Mouse (Mus musculus): ENCODE measurements around the gene Phb2. TPM values are rescaled to one million over a fixed set of nuclear protein-coding genes. Genes with fewer than 3 reads are reported as not detected.
A peak's percentile ranks its signal among the peaks of the same experiment; 100 is the strongest.

The Phb2 gene
- polyA plus RNA-seq, 1 experiment from 2014 or later = 270 TPM

GRCm38 (mm10) chr6:124732476-124733370 is 20.6 kb downstream of the Phb2 start:
- no peaks in the 10 kb centered on the region for H3K27me3 ChIP-seq
- no peak overlapping the region for H3K4me3 ChIP-seq
- no peaks in the 10 kb centered on the region for H3K9me3 ChIP-seq
- no peak for ATAC-seq (ENCODE audit: low FRiP score, low read depth)
- H3K4me1 ChIP-seq (replicated peaks) = no peaks in the 10 kb centered on the region
- no peak overlapping the region for H3K4me2 ChIP-seq
- no peak overlapping the region for H3K27ac ChIP-seq (replicated peaks)
- no peaks in the 10 kb centered on the region for H3K36me3 ChIP-seq
- WGBS = 52% methylated on average over 19 of the region's 19 CpGs
- H3K9ac ChIP-seq = no peak overlapping the region

- ATAC-seq (ENCODE audit: low FRiP score, low read depth) = no peak
- WGBS = 90% methylated on average over 3 of the region's 3 CpGs
- no peak overlapping the region for H3K4me2 ChIP-seq
- H3K27me3 ChIP-seq = no peaks in the 10 kb centered on the region
- no peak overlapping the region for H3K27ac ChIP-seq (replicated peaks)
- no peak overlapping the region for H3K9ac ChIP-seq
- H3K4me3 ChIP-seq = no peak overlapping the region
- peaks cover 10% of the 10 kb centered on the region for H3K4me1 ChIP-seq (replicated peaks)
- no peaks in the 10 kb centered on the region for H3K36me3 ChIP-seq
- H3K9me3 ChIP-seq = no peaks in the 10 kb centered on the region
Observed at GRCm38 (mm10) chr6:124734417-124734816, 22.3 kb downstream of the Phb2 start.

- H3K9ac ChIP-seq = no peak overlapping the region
- 92% methylated on average over 11 of the region's 11 CpGs for WGBS
- peaks cover 24% of the 10 kb centered on the region for H3K4me1 ChIP-seq (replicated peaks)
- ATAC-seq (ENCODE audit: low FRiP score, low read depth) = no peak
- no peaks in the 10 kb centered on the region for H3K36me3 ChIP-seq
- H3K9me3 ChIP-seq = no peaks in the 10 kb centered on the region
- H3K27ac ChIP-seq (replicated peaks) = no peak overlapping the region
- H3K27me3 ChIP-seq = no peaks in the 10 kb centered on the region
- no peak overlapping the region for H3K4me2 ChIP-seq
- no peak overlapping the region for H3K4me3 ChIP-seq
Observed at GRCm38 (mm10) chr6:124737040-124737439, 24.9 kb downstream of the Phb2 start.

- H3K36me3 ChIP-seq = peaks cover 13% of the 10 kb centered on the region
- WGBS = 42% methylated on average over 15 of the region's 15 CpGs
- H3K4me2 ChIP-seq = peak within 1 kb of the TSS; percentile 87
- 0 out of 2 replicates have a peak within 1 kb of the TSS, but pooled peaks have one; percentile 8 for H3K9ac ChIP-seq
- peaks cover 28% of the 10 kb centered on the region for H3K4me1 ChIP-seq (replicated peaks)
- ATAC-seq (ENCODE audit: low FRiP score, low read depth) = no peak
- H3K27me3 ChIP-seq = no peaks in the 10 kb centered on the region
- no peak within 1 kb of the TSS for H3K4me3 ChIP-seq
- H3K9me3 ChIP-seq = no peaks in the 10 kb centered on the region
- H3K27ac ChIP-seq (replicated peaks) = peak within 1 kb of the TSS; percentile 99
Observed at GRCm38 (mm10) chr6:124738511-124739023, 26.4 kb downstream of the Phb2 start, which contains the start of gene Ptpn6. TSS of gene Ptpn6 (minus strand) at chr6:124738714.

GRCm38 (mm10) chr6:124739231-124739796 is 27.2 kb downstream of the Phb2 start:
- no peak for ATAC-seq (ENCODE audit: low FRiP score, low read depth)
- H3K4me3 ChIP-seq = no peak overlapping the region
- peaks cover 20% of the 10 kb centered on the region for H3K36me3 ChIP-seq
- H3K27me3 ChIP-seq = no peaks in the 10 kb centered on the region
- H3K4me1 ChIP-seq (replicated peaks) = peaks cover 28% of the 10 kb centered on the region
- H3K9me3 ChIP-seq = no peaks in the 10 kb centered on the region
- peak overlapping the region; percentile 99 for H3K27ac ChIP-seq (replicated peaks)
- WGBS = 82% methylated on average over 10 of the region's 10 CpGs
- peak overlapping the region; percentile 87 for H3K4me2 ChIP-seq
- H3K9ac ChIP-seq = 0 out of 2 replicates have a peak overlapping the region, but pooled peaks have one; percentile 8

GRCm38 (mm10) chr6:124740211-124740887 is 28.2 kb downstream of the Phb2 start:
- under 1% methylated on average over 29 of the region's 29 CpGs for WGBS
- peaks cover 26% of the 10 kb centered on the region for H3K36me3 ChIP-seq

GRCm38 (mm10) chr6:124740888-124741761 is 29.0 kb downstream of the Phb2 start, which contains the start of gene Grcc10:
TSS of gene Grcc10 (minus strand) at chr6:124741374.
- no peaks in the 10 kb centered on the region for H3K27me3 ChIP-seq
- peaks cover 26% of the 10 kb centered on the region for H3K36me3 ChIP-seq
- whole genome bisulfite sequencing = under 1% methylated on average over 41 of the region's 41 CpGs
- H3K4me2 ChIP-seq = peak within 1 kb of the TSS; percentile 87
- H3K4me3 ChIP-seq = peak within 1 kb of the TSS; percentile 69
- H3K9me3 ChIP-seq = no peaks in the 10 kb centered on the region
- H3K27ac ChIP-seq (replicated peaks) = peak within 1 kb of the TSS; percentile 99
- peak; percentile 81 for ATAC-seq (ENCODE audit: low FRiP score, low read depth)
- H3K9ac ChIP-seq = peak within 1 kb of the TSS; percentile 97
- peaks cover 39% of the 10 kb centered on the region for H3K4me1 ChIP-seq (replicated peaks)

More at GRCm38 (mm10) chr6:124740211-124740887, 28.2 kb downstream of the Phb2 start:
- Histone ChIP-seq H3K27me3 (no peaks in the 10 kb centered on the region), H3K9ac (peak overlapping the region; percentile 97), H3K4me1 (replicated peaks) (peaks cover 34% of the 10 kb centered on the region), H3K4me3 (peak overlapping the region; percentile 69), H3K27ac (replicated peaks) (peak overlapping the region; percentile 99), H3K9me3 (no peaks in the 10 kb centered on the region), H3K4me2 (peak overlapping the region; percentile 87)
- peak; percentile 11 for ATAC-seq (ENCODE audit: low FRiP score, low read depth)

- H3K27me3 ChIP-seq = no peaks in the 10 kb centered on the region
- peaks cover 46% of the 10 kb centered on the region for H3K4me1 ChIP-seq (replicated peaks)
- H3K4me3 ChIP-seq = peak overlapping the region; percentile 69
- H3K4me2 ChIP-seq = peak overlapping the region; percentile 87
- 71% methylated on average over 3 of the region's 3 CpGs for WGBS
- peak overlapping the region; percentile 99 for H3K27ac ChIP-seq (replicated peaks)
- H3K9me3 ChIP-seq = no peaks in the 10 kb centered on the region
- peak overlapping the region; percentile 97 for H3K9ac ChIP-seq
- no peak for ATAC-seq (ENCODE audit: low FRiP score, low read depth)
- H3K36me3 ChIP-seq = peaks cover 26% of the 10 kb centered on the region
Observed at GRCm38 (mm10) chr6:124741842-124742241, 29.7 kb downstream of the Phb2 start.

- Histone ChIP-seq H3K9me3 (no peaks in the 10 kb centered on the region), H3K9ac (no peak overlapping the region), H3K4me1 (replicated peaks) (peaks cover 46% of the 10 kb centered on the region), H3K27ac (replicated peaks) (0 out of 2 replicates have a peak overlapping the region, but pooled peaks have one; percentile 1), H3K36me3 (peaks cover 35% of the 10 kb centered on the region), H3K27me3 (no peaks in the 10 kb centered on the region), H3K4me3 (no peak overlapping the region), H3K4me2 (no peak overlapping the region)
- 90% methylated on average over 15 of the region's 15 CpGs for WGBS
- no peak for ATAC-seq (ENCODE audit: low FRiP score, low read depth)
Observed at GRCm38 (mm10) chr6:124742839-124743514, 30.8 kb downstream of the Phb2 start.

GRCm38 (mm10) chr6:124743647-124744046 is 31.5 kb downstream of the Phb2 start:
- Histone ChIP-seq H3K4me3 (no peak overlapping the region), H3K9me3 (no peaks in the 10 kb centered on the region), H3K4me2 (no peak overlapping the region), H3K27ac (replicated peaks) (no peak overlapping the region), H3K27me3 (no peaks in the 10 kb centered on the region), H3K4me1 (replicated peaks) (peaks cover 44% of the 10 kb centered on the region), H3K9ac (no peak overlapping the region), H3K36me3 (peaks cover 42% of the 10 kb centered on the region)
- WGBS = 92% methylated on average over 8 of the region's 8 CpGs
- ATAC-seq (ENCODE audit: low FRiP score, low read depth) = no peak

Measured in hindbrain, embryonic 15.5 days (tissue).